Mouse (Mus musculus): ENCODE results near the gene Ttc36.

- TF ChIP-seq CTCF (IDR thresholded peaks at IDR 0.05; ENCODE audit: insufficient read depth, low read length) (no peak), POLR2A (IDR thresholded peaks at IDR 0.05; ENCODE audit: borderline replicate concordance, extremely low read depth, low read depth, low read length) (no peak)
Observed at GRCm38 (mm10) chr9:44817522-44817921, 14.7 kb upstream of the Ttc36 start.
